Mouse (Mus musculus): ENCODE measurements around the gene Gm8108. TPM values are rescaled to one million over a fixed set of nuclear protein-coding genes. Genes with fewer than 3 reads are reported as not detected.
"Not testable (repeated sequence)": the region's sequence is repeated elsewhere in the genome, so short reads cannot be mapped to it uniquely, and the experiment has no call there.

The Gm8108 gene
- 1 to 10 TPM; 5.7 to 9.4 TPM for total RNA-seq (2021)
- long read RNA-seq, experiment 1, partial matches to known transcripts = 0 of 10 reads
- long read RNA-seq, experiment 1, other reads (novel, unspliced or antisense) = 10 of 10 reads
- long read RNA-seq, experiment 2, partial matches to known transcripts = 0 of 19 reads
- long read RNA-seq, experiment 2, other reads (novel, unspliced or antisense) = 19 of 19 reads

DNA sequence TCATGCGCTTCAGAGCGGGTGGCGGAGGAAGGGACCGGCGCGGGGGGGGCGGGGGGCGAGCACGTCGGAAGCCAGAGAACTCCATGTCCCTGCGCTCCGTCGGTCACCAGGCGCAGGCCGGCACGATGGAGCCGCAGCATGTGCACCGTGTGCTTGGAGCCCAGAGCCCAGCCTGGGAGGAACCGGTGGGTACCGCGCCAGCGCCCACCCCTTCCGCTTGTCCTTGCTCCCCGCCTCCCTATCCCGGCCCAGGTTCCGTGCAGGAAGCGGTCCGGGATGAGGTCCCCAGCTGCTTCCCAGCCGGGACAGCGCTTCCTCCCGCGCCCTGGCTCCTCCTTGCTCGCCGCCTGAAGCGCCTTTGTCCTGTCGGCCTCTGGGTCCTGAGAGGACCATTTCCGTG is at the start of gene Gm8108:
Gene Gm8108 (plus strand): TSS at position 101 of the 400 bp plus-strand sequence.
- DNase-seq (ENCODE audit: low spot score in 2 of 2) = not testable (repeated sequence)

DNA sequence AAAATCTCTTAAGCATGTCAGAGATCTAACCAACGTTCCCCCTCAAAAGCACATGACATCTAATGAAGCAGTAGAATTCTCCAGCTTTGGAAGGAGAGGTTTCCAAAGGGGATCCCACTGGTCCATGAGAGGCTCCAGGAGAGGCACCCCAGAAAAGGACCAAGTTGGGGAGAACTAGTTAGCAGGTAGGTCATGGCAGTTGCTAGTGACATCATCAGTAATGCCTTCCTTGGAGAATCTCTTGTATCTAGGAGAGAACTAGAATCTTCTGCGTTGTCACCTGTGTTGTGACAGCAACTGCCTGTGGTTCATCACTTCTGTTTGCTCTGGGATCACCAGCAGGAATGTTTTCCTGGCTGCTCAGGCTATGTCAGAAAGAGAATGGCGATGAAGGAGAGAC is 26.5 kb upstream of the Gm8108 start, which contains the start of gene Gm3115:
Gene Gm3115 (plus strand): TSS at position 301 of the 400 bp plus-strand sequence.
- peak in 1 of 2 experiments; percentile 0 for DNase-seq (ENCODE audit: low spot score in 2 of 2)

DNA sequence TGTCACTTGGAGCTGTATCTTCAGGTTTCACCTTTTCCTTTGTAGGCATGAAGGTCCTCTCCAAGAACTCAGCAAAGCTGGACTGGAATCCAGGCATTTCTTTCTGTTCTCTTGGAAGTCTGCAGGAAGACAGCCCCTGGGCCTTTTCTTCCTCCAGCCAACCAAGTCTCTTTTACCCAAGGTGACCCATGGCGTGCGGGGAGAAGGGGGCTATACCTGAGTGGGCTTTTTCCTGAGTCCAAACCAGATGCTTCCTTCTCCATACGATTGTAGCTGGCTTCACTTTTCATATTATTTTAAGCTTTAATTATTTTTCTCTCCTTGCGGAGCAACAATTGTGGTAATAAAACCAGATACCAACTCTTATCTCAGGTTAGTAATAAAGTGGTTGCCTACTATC is 31.3 kb downstream of the Gm8108 start:
- DNase-seq (ENCODE audit: low spot score in 2 of 2) = not testable (repeated sequence)

DNA sequence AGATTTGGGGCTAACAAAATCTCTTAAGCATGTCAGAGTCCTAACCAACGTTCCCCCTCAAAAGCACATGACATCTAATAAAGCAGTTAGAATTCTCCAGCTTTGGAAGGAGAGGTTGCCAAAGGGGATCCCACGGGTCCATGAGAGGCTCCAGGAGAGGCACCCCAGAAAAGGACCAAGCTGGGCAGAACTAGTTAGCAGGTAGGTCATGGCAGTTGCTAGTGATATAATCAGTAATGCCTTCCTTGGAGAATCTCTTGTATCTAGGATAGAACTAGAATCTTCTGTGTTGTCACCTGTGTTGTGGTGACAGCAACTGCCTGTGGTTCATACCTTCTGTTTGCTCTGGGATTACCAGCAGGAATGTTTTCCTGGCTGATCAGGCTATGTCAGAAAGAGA is 54.4 kb downstream of the Gm8108 start, which contains the start of gene Gm3127:
Gene Gm3127 (plus strand): TSS at position 301 of the 400 bp plus-strand sequence.
- DNase-seq (ENCODE audit: low spot score in 2 of 2) = not testable (repeated sequence)

DNA sequence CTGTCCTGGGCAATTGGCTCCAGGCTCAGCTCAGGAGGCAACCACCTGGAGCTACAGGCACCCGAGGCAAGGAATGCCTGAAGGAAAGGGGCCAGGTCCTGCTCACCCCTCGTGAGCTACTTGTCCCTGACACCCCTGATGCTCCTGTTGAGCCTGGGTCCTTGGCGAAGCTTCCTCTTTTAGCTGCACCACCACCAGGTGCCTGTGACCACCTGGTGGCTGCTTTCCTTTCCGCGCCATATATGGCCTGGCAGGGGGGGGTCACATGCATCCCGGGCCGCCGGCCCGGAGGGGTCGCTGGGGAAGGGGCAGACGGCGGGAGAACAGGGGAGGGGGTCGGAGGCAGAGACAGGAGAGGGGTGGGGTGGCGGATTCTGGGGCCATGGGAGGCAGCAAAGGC is 71.7 kb downstream of the Gm8108 start:
- DNase-seq (ENCODE audit: low spot score in 2 of 2) = not testable (repeated sequence)

Other genes starting within 250 kb of the Gm8108 start
- under 1 TPM in 1 of 2 experiments, not detected in 1; 0.26 TPM for gene Gm2916, start 226.4 kb upstream of the Gm8108 start, total RNA-seq (2021)
- gene Gm3029, start 178.8 kb upstream of the Gm8108 start, total RNA-seq (2021) = not detected
- not detected for gene Gm3095, start 147.0 kb upstream of the Gm8108 start, total RNA-seq (2021)
- not detected for gene Gm3099, start 112.1 kb upstream of the Gm8108 start, total RNA-seq (2021)
- gene Gm5796, start 86.6 kb upstream of the Gm8108 start, total RNA-seq (2021) = 1 to 10 TPM; 4.8 to 7.6 TPM
- under 1 TPM in 1 of 2 experiments, not detected in 1; 0.51 TPM for gene Gm3115, start 26.4 kb upstream of the Gm8108 start, total RNA-seq (2021)
- gene Gm3127, start 54.5 kb downstream of the Gm8108 start, total RNA-seq (2021) = not detected
- 1 to 10 TPM in 1 of 2 experiments, under 1 TPM in 1; 0.95 to 1.7 TPM for gene Gm2974, start 72.0 kb downstream of the Gm8108 start, total RNA-seq (2021)
- gene Gm3138, start 139.1 kb downstream of the Gm8108 start, total RNA-seq (2021) = not detected
- gene Gm3149, start 206.8 kb downstream of the Gm8108 start, total RNA-seq (2021) = not detected
- gene 2610042L04Rik, start 224.2 kb downstream of the Gm8108 start, total RNA-seq (2021) = 1 to 10 TPM in 1 of 2 experiments, under 1 TPM in 1; 0.55 to 1.4 TPM